Mouse (Mus musculus): ENCODE data around the gene Rad9a.

- TF ChIP-seq CTCF (IDR thresholded peaks at IDR 0.05; ENCODE audit: low read depth): no peak
- no peak for TF ChIP-seq EP300 (IDR thresholded peaks at IDR 0.05; ENCODE audit: low read depth)
Observed at GRCm38 (mm10) chr19:4234548-4234947, 33.1 kb upstream of the Rad9a start.
